Mouse (Mus musculus): ENCODE results near the gene Patj. TPM values are rescaled to one million over a fixed set of nuclear protein-coding genes. Genes with fewer than 3 reads are reported as not detected.
A peak's percentile ranks its signal among the peaks of the same experiment; 100 is the strongest.

Gene Patj
- polyA plus RNA-seq, 1 experiment from 2014 or later = 1.4 TPM

- no peak for DNase-seq
- no peak for ATAC-seq (ENCODE audit: low read depth)
- no peak overlapping the region for H3K4me2 ChIP-seq
These were observed 344.2 kb downstream of the Patj start for GRCm38 (mm10) chr4:98739753-98740152.

GRCm38 (mm10) chr4:98743209-98743905 lies 347.8 kb downstream of the Patj start:
- no peak overlapping the region for H3K4me3 ChIP-seq (replicated peaks)
- no peaks in the 10 kb centered on the region for H3K4me1 ChIP-seq (replicated peaks)
- ATAC-seq (ENCODE audit: low read depth) = no peak
- no peak overlapping the region for H3K4me2 ChIP-seq
- 57% methylated on average over 3 of the region's 3 CpGs for WGBS (ENCODE audit: insufficient replicate concordance)
- H3K27ac ChIP-seq = no peak overlapping the region
- no peak for DNase-seq
- H3K27me3 ChIP-seq = no peaks in the 10 kb centered on the region
- no peak overlapping the region for H3K9ac ChIP-seq
- no peaks in the 10 kb centered on the region for H3K9me3 ChIP-seq (replicated peaks)
- H3K36me3 ChIP-seq = no peaks in the 10 kb centered on the region

More at GRCm38 (mm10) chr4:98739753-98740152, 344.2 kb downstream of the Patj start:
- no peaks in the 10 kb centered on the region for H3K4me1 ChIP-seq (replicated peaks)
- H3K4me3 ChIP-seq (replicated peaks) = no peak overlapping the region
- no peaks in the 10 kb centered on the region for H3K36me3 ChIP-seq
- no peaks in the 10 kb centered on the region for H3K9me3 ChIP-seq (replicated peaks)
- WGBS (ENCODE audit: insufficient replicate concordance) = 31% methylated on average over 2 of the region's 2 CpGs
- no peak overlapping the region for H3K27ac ChIP-seq
- H3K27me3 ChIP-seq = no peaks in the 10 kb centered on the region
- no peak overlapping the region for H3K9ac ChIP-seq

- Histone ChIP-seq H3K9ac (no peak overlapping the region), H3K36me3 (no peaks in the 10 kb centered on the region), H3K27me3 (no peaks in the 10 kb centered on the region), H3K4me1 (replicated peaks) (no peaks in the 10 kb centered on the region), H3K9me3 (replicated peaks) (no peaks in the 10 kb centered on the region), H3K4me2 (no peak overlapping the region), H3K27ac (no peak overlapping the region), H3K4me3 (replicated peaks) (no peak overlapping the region)
- no peak for DNase-seq
- no peak for ATAC-seq (ENCODE audit: low read depth)
- 32% methylated on average over 7 of the region's 7 CpGs for WGBS (ENCODE audit: insufficient replicate concordance)
These were observed 348.3 kb downstream of the Patj start for GRCm38 (mm10) chr4:98743906-98744210.

GRCm38 (mm10) chr4:98754456-98754855 lies 358.9 kb downstream of the Patj start:
- H3K27ac ChIP-seq = no peak overlapping the region
- no peaks in the 10 kb centered on the region for H3K36me3 ChIP-seq
- ATAC-seq (ENCODE audit: low read depth) = no peak
- no peak overlapping the region for H3K4me2 ChIP-seq
- no peaks in the 10 kb centered on the region for H3K4me1 ChIP-seq (replicated peaks)
- no peaks in the 10 kb centered on the region for H3K9me3 ChIP-seq (replicated peaks)
- 70% methylated on average over 4 of the region's 4 CpGs for WGBS (ENCODE audit: insufficient replicate concordance)
- H3K4me3 ChIP-seq (replicated peaks) = no peak overlapping the region
- no peak overlapping the region for H3K9ac ChIP-seq
- DNase-seq = no peak
- H3K27me3 ChIP-seq = no peaks in the 10 kb centered on the region

- Histone ChIP-seq H3K36me3 (no peaks in the 10 kb centered on the region), H3K9ac (no peak overlapping the region), H3K4me2 (no peak overlapping the region), H3K9me3 (replicated peaks) (no peaks in the 10 kb centered on the region), H3K4me3 (replicated peaks) (no peak overlapping the region), H3K4me1 (replicated peaks) (no peaks in the 10 kb centered on the region), H3K27ac (no peak overlapping the region), H3K27me3 (no peaks in the 10 kb centered on the region)
- ATAC-seq (ENCODE audit: low read depth) = no peak
- WGBS (ENCODE audit: insufficient replicate concordance) = 69% methylated on average over 11 of the region's 11 CpGs
- no peak for DNase-seq
These were observed 360.6 kb downstream of the Patj start for GRCm38 (mm10) chr4:98756141-98756540.

- Histone ChIP-seq H3K36me3 (no peaks in the 10 kb centered on the region), H3K27me3 (no peaks in the 10 kb centered on the region), H3K4me2 (no peak overlapping the region), H3K27ac (no peak overlapping the region), H3K4me1 (replicated peaks) (no peaks in the 10 kb centered on the region), H3K9me3 (replicated peaks) (no peaks in the 10 kb centered on the region), H3K4me3 (replicated peaks) (no peak overlapping the region), H3K9ac (no peak overlapping the region)
- 56% methylated on average over 4 of the region's 4 CpGs for WGBS (ENCODE audit: insufficient replicate concordance)
- no peak for ATAC-seq (ENCODE audit: low read depth)
- DNase-seq = no peak
These were observed 362.6 kb downstream of the Patj start for GRCm38 (mm10) chr4:98758012-98758821.

- DNase-seq = no peak
- Histone ChIP-seq H3K27ac (no peak overlapping the region), H3K27me3 (no peaks in the 10 kb centered on the region), H3K36me3 (no peaks in the 10 kb centered on the region), H3K4me1 (replicated peaks) (no peaks in the 10 kb centered on the region), H3K4me2 (no peak overlapping the region), H3K4me3 (replicated peaks) (no peak overlapping the region), H3K9me3 (replicated peaks) (no peaks in the 10 kb centered on the region), H3K9ac (no peak overlapping the region)
- 54% methylated on average over 3 of the region's 3 CpGs for WGBS (ENCODE audit: insufficient replicate concordance)
- ATAC-seq (ENCODE audit: low read depth) = 0 out of 2 replicates have a peak, but pooled peaks have one; percentile 15
These were observed 363.4 kb downstream of the Patj start for GRCm38 (mm10) chr4:98758872-98759518.

GRCm38 (mm10) chr4:98767134-98768133 lies 371.8 kb downstream of the Patj start:
- H3K27me3 ChIP-seq = no peaks in the 10 kb centered on the region
- H3K4me2 ChIP-seq = no peak overlapping the region
- H3K36me3 ChIP-seq = no peaks in the 10 kb centered on the region
- H3K9me3 ChIP-seq (replicated peaks) = no peaks in the 10 kb centered on the region
- H3K27ac ChIP-seq = no peak overlapping the region
- WGBS (ENCODE audit: insufficient replicate concordance) = 67% methylated on average over 14 of the region's 14 CpGs
- H3K4me1 ChIP-seq (replicated peaks) = no peaks in the 10 kb centered on the region
- H3K4me3 ChIP-seq (replicated peaks) = no peak overlapping the region
- H3K9ac ChIP-seq = no peak overlapping the region
- DNase-seq = no peak
- ATAC-seq (ENCODE audit: low read depth) = no peak

Small RNAs within 50 kb of the gene (microRNA-seq; reads per million reads assigned to microRNA genes)
- gene Gm22625 = not detected
- gene Gm26154 = not detected

Other genes starting within 250 kb of the Patj start
- 35.5 and 36.2 TPM in 2 replicates for gene Tm2d1, start 12.5 kb upstream of the Patj start, polyA plus RNA-seq (2015; fragmentation: Nextera tagmentation; extraction: Ambion mirVana)